Mouse (Mus musculus): ENCODE data around the gene Dhrs3.

Gene Dhrs3

GRCm38 (mm10) chr4:144892133-144892936 lies at the start of gene Dhrs3:
Gene Dhrs3 (plus strand): TSS chr4:144892827.
- DNase-seq (ENCODE audit: low spot score in 2 of 2), result peak; percentile 62 to 69

- no peak for DNase-seq (ENCODE audit: low spot score in 2 of 2)
Measured at GRCm38 (mm10) chr4:144861756-144862505, 30.7 kb upstream of the Dhrs3 start.

- no peak for DNase-seq (ENCODE audit: low spot score in 2 of 2)
Measured at GRCm38 (mm10) chr4:144867926-144868325, 24.7 kb upstream of the Dhrs3 start.

GRCm38 (mm10) chr4:144868584-144868983 lies 24.0 kb upstream of the Dhrs3 start:
- no peak for DNase-seq (ENCODE audit: low spot score in 2 of 2)

GRCm38 (mm10) chr4:144872905-144873304 lies 19.7 kb upstream of the Dhrs3 start:
- no peak for DNase-seq (ENCODE audit: low spot score in 2 of 2)

- no peak for DNase-seq (ENCODE audit: low spot score in 2 of 2)
Measured at GRCm38 (mm10) chr4:144875576-144876093, 17.0 kb upstream of the Dhrs3 start.

- no peak for DNase-seq (ENCODE audit: low spot score in 2 of 2)
Measured at GRCm38 (mm10) chr4:144879549-144879948, 13.1 kb upstream of the Dhrs3 start.

- DNase-seq (ENCODE audit: low spot score in 2 of 2), result no peak
Measured at GRCm38 (mm10) chr4:144881376-144881775, 11.3 kb upstream of the Dhrs3 start.

GRCm38 (mm10) chr4:144882881-144883331 lies 9.7 kb upstream of the Dhrs3 start:
- no peak for DNase-seq (ENCODE audit: low spot score in 2 of 2)

- peak in 1 of 2 experiments; percentile 62 for DNase-seq (ENCODE audit: low spot score in 2 of 2)
Measured at GRCm38 (mm10) chr4:144886460-144886859, 6.2 kb upstream of the Dhrs3 start.

GRCm38 (mm10) chr4:144888750-144889149 lies 3.9 kb upstream of the Dhrs3 start:
- DNase-seq (ENCODE audit: low spot score in 2 of 2), result no peak

GRCm38 (mm10) chr4:144889505-144890301 lies 2.9 kb upstream of the Dhrs3 start:
- no peak for DNase-seq (ENCODE audit: low spot score in 2 of 2)

GRCm38 (mm10) chr4:144890690-144891120 lies 1.9 kb upstream of the Dhrs3 start:
- DNase-seq (ENCODE audit: low spot score in 2 of 2), result peak; percentile 49 to 67

- peak; percentile 41 to 54 for DNase-seq (ENCODE audit: low spot score in 2 of 2)
Measured at GRCm38 (mm10) chr4:144891121-144891711, 1.4 kb upstream of the Dhrs3 start.

- DNase-seq (ENCODE audit: low spot score in 2 of 2), result no peak
Measured at GRCm38 (mm10) chr4:144891743-144892132, 889 bp upstream of the Dhrs3 start.

GRCm38 (mm10) chr4:144892937-144893272 lies 278 bp downstream of the Dhrs3 start:
- no peak for DNase-seq (ENCODE audit: low spot score in 2 of 2)

- DNase-seq (ENCODE audit: low spot score in 2 of 2), result no peak
Measured at GRCm38 (mm10) chr4:144893561-144894486, 1.2 kb downstream of the Dhrs3 start.

GRCm38 (mm10) chr4:144894487-144895210 lies 2.0 kb downstream of the Dhrs3 start:
- DNase-seq (ENCODE audit: low spot score in 2 of 2), result no peak

GRCm38 (mm10) chr4:144895211-144895590 lies 2.6 kb downstream of the Dhrs3 start:
- DNase-seq (ENCODE audit: low spot score in 2 of 2), result no peak

- DNase-seq (ENCODE audit: low spot score in 2 of 2), result no peak
Measured at GRCm38 (mm10) chr4:144896321-144896720, 3.7 kb downstream of the Dhrs3 start.
